Mouse (Mus musculus) cerebellum, adult 2 months (tissue): Measurements from ENCODE around the gene Agpat1. TPM values are rescaled to one million over a fixed set of nuclear protein-coding genes. Genes with fewer than 3 reads are reported as not detected.

Experiments used
- DNase-seq, 2 experiments: peaks; one replicate each; pipeline ENCODE4 v3.0.0; 2021
- H3K27ac ChIP-seq: fragments of 200-500 bp; 2 replicates; pipeline ENCODE4 v1.5.1; 2012; ENCODE audit warnings: low read length, control low read depth, inconsistent platforms; ENCODE audit not compliant: insufficient read depth
- H3K27me3 ChIP-seq: fragments of 200-500 bp; 2 replicates; pipeline ENCODE4 v1.6.1; 2012; ENCODE audit warnings: inconsistent platforms, mild to moderate bottlenecking, low read length, moderate library complexity; ENCODE audit not compliant: control insufficient read depth, insufficient read depth
- H3K4me1 ChIP-seq: fragments of 200-500 bp; 2 replicates; pipeline ENCODE4 v1.6.1; 2011; ENCODE audit warnings: low read length; ENCODE audit not compliant: control insufficient read depth, insufficient read depth
- H3K4me3 ChIP-seq: fragments of 200-500 bp; replicated peaks from 2 replicates; pipeline ENCODE3; 2011; ENCODE audit warnings: mild to moderate bottlenecking, low read depth, low read length, control low read depth; ENCODE audit not compliant: insufficient read depth
- CTCF ChIP-seq: fragments of 200-500 bp; IDR thresholded peaks from 2 replicates; pipeline ENCODE4 v1.5.1; 2011; ENCODE audit warnings: low read depth, mild to moderate bottlenecking, control low read depth, low read length, moderate library complexity, borderline replicate concordance; ENCODE audit not compliant: insufficient read depth
- POLR2A ChIP-seq: fragments of 200-500 bp; IDR thresholded peaks from 2 replicates; pipeline ENCODE4 v1.6.1; 2011; ENCODE audit warnings: low read length, control low read depth, borderline replicate concordance; ENCODE audit not compliant: insufficient read depth
- WGBS: fragments of 180-500 bp; shearing (Covaris S2); methylation state at CpG from one replicate; pipeline ENCODE4 v1.1.7; 2018; 5-methylcytosine and 5-hydroxymethylcytosine counted together
- polyA plus RNA-seq: library from polyadenylated mRNA; depleted of rRNA; stranded (reverse); fragments of >200 nt; gene quantifications from 2 replicates; pipeline ENCODE4 v1.2.3, GENCODE M21; 2012

The Agpat1 gene
- polyA plus RNA-seq, 1 experiment: 172 TPM

DNA sequence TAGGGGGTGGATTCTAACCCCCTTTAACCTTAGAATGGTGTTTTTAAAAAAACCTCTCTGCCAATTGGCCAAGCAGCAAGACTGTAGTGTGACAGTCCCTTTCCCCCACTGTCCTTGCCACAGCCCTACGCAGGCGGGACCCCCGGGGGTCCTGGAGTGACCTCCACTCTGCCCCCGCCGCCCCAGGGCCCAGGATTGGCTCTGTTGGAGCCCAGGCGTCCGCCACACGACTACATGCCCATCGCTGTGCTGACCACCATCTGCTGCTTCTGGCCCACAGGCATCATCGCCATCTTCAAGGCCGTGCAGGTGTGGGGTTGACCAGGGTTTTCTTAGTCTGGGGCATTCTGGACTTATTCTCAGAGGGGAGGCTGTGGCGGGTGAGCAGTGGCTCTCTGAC, 27.6 kb downstream of the Agpat1 start:
- WGBS: 5% methylated on average over 12 of the region's 12 CpGs
- peak; percentile 61 to 65 for DNase-seq
- Histone ChIP-seq H3K27ac (peak overlapping the region; percentile 97), H3K27me3 (no peaks in the 10 kb centered on the region), H3K4me1 (peaks cover 9% of the 10 kb centered on the region; the same call in 1 of the 2 replicates), H3K4me3 (peak overlapping the region; percentile 79)
- no peak for TF ChIP-seq POLR2A
- no peak for TF ChIP-seq CTCF

DNA sequence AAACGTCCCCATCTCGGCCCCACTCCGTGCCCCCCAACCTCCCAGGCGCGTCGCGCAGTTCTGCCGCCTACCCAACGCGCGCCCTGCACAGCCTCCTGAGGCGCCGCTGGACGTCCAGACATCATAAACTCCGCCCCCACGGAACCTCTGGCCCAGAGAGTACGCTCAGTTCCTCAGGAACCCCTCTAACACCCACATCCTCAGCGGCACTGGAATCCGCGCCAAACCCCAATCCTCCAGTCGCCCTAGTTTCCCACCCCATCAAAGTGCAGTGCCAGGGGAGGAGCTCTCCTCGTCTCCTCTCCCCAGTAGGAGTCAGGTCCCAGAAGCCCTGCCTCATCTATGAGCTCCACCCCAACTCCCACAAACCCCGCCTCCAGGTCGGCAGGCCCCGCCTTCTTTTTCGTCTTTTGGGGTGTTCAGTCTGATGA, 28.2 kb downstream of the Agpat1 start:
- WGBS: 3% methylated on average over 26 of the region's 26 CpGs
- Histone ChIP-seq H3K4me1 (peaks cover 14% of the 10 kb centered on the region), H3K27ac (peak overlapping the region; percentile 97), H3K4me3 (peak overlapping the region; percentile 79), H3K27me3 (no peaks in the 10 kb centered on the region)
- DNase-seq: peak; percentile 89 to 90
- TF ChIP-seq POLR2A (peak; percentile 39; the same call in 1 of the 2 replicates), CTCF (no peak)

- WGBS: 60% methylated on average over 2 of the region's 2 CpGs
- TF ChIP-seq CTCF: no peak
- peak; percentile 21; the same call in 1 of the 2 replicates for TF ChIP-seq POLR2A
- Histone ChIP-seq H3K4me1 (peaks cover 37% of the 10 kb centered on the region), H3K4me3 (no peak overlapping the region), H3K27ac (no peak overlapping the region), H3K27me3 (no peaks in the 10 kb centered on the region)
- no peak for DNase-seq
These were observed 31.6 kb downstream of the Agpat1 start for GRCm38 (mm10) chr17:34635671-34636070.

DNA sequence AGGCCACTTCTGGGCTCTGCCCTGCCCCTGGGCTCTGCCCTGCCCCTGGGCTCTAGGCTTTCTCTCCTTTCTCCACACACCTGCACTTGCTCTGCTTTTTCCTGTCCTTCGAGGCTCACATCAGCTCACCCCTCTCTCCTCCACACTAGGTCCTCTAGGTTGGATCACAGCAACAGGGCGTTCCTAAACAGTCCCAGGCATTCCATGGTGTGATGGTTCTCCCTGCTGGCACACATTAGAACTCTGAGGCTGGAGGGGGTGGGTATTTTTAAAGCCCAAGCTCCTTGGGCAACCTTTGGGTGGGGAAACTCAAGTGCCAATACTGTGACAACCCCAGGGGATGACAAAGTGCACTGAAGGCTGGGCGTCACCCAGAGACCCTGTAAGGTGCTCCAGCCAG, 33.4 kb downstream of the Agpat1 start:
- H3K27ac ChIP-seq: 0 out of 2 replicates have a peak overlapping the region, but pooled peaks have one; percentile 27
- no peak overlapping the region for H3K4me3 ChIP-seq
- no peak for TF ChIP-seq POLR2A
- no peak for TF ChIP-seq CTCF
- no peaks in the 10 kb centered on the region for H3K27me3 ChIP-seq
- H3K4me1 ChIP-seq: peaks cover 50% of the 10 kb centered on the region
- peak in 1 of 2 experiments; percentile 36 for DNase-seq
- 44% methylated on average over 3 of the region's 3 CpGs for WGBS

DNA sequence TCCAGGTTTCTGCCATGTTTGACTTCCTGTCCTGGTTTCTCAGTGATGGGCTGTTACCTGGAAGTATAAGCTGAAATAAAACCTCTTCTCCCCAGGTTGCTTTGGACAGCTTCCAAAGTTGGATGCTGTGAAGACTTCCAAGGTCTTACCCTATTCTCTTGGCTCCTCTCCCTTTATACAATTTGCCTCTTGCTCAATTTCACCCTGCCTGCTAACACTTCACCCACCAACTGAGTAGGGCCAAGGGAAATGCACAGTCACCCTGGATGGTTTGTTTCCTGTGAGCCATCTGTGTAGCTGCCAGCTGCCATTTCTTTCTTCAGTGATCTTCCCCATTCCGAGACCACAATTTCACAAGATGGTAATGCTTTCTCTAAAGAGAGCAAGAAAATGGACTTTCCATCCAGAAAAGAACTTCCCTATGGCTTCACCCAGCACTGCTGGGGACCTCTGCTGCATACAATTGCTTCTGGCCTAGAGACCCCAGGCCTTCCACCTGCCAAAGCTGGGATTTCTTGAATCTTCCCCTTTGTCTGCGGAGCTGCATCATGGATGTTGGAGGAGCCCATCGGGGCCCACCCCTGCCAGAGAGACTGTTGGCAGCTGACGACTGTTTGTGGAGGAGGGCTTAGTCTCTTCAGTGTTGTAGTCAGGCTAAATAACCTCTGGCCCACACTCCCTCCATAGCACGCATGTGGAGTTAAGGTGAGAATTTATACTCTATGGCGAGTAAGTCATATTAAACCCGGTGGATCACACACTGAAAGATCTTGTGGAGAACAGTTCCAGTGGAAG, 35.6 kb downstream of the Agpat1 start:
- H3K4me1 ChIP-seq: peaks cover 54% of the 10 kb centered on the region
- no peaks in the 10 kb centered on the region for H3K27me3 ChIP-seq
- 51% methylated on average over 7 of the region's 7 CpGs for WGBS
- peak overlapping the region; percentile 98 for H3K27ac ChIP-seq
- TF ChIP-seq CTCF: no peak
- no peak overlapping the region for H3K4me3 ChIP-seq
- DNase-seq: peak; percentile 44 to 52

DNA sequence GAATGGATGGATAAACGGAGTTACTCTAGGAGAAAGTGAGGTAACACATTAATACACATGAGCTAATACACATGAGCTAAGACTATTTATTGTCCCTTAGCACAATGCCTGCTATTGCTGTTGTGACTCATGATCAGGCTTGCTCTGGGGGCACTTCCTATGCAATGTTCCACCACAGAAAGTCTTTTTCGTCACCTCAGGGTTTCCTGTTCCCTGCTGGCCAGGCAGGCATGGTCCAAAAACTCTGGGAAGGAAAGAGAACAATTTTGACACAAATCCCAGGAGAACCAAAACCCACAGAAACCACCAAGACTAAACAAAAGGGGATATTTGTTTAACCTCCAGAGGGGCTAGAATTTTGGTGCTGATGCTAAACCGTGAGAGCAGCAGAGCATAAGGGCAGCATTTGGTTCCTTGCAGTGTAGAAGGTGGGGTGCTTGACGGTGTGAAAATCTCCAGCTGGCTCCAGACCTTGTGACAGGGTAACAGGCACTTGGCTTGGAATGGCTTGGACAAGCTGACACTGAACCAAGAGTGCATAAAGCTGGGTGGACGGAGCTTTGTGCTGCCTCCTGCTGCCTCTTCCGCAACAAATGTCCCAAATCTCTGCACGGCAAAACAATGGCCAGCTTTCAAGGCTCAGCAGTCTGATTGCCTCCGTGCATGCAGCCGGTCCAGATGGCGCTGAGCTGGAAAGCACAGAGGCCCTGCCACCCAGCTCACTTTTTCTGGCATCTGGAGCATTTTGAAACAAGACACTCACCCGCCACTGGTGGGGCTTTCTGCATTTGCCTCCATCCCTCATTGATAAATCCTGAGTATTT, 36.9 kb downstream of the Agpat1 start:
- TF ChIP-seq CTCF: peak; percentile 49; the same call in 1 of the 2 replicates
- peak; percentile 57; the same call in 1 of the 2 replicates for TF ChIP-seq POLR2A
- H3K27ac ChIP-seq: peak overlapping the region; percentile 98
- peak overlapping the region; percentile 25 for H3K4me3 ChIP-seq
- 2% methylated on average over 11 of the region's 11 CpGs for WGBS
- peaks cover 49% of the 10 kb centered on the region for H3K4me1 ChIP-seq
- DNase-seq: peak; percentile 88 to 97
- H3K27me3 ChIP-seq: no peaks in the 10 kb centered on the region

- TF ChIP-seq CTCF (no peak), POLR2A (no peak)
- peak overlapping the region; percentile 76 for H3K27ac ChIP-seq
- no peaks in the 10 kb centered on the region for H3K27me3 ChIP-seq
- WGBS: 69% methylated on average over 3 of the region's 3 CpGs
- peaks cover 49% of the 10 kb centered on the region for H3K4me1 ChIP-seq
- peak; percentile 16 to 28 for DNase-seq
- H3K4me3 ChIP-seq: no peak overlapping the region
These were observed 37.9 kb downstream of the Agpat1 start for GRCm38 (mm10) chr17:34641945-34642344.

GRCm38 (mm10) chr17:34643379-34643778, 39.3 kb downstream of the Agpat1 start:
- Histone ChIP-seq H3K27me3 (no peaks in the 10 kb centered on the region), H3K4me3 (no peak overlapping the region), H3K4me1 (peaks cover 43% of the 10 kb centered on the region), H3K27ac (peak overlapping the region; percentile 17; the same call in 1 of the 2 replicates)
- TF ChIP-seq CTCF: no peak
- no peak for TF ChIP-seq POLR2A
- WGBS: 75% methylated on average over 4 of the region's 4 CpGs
- peak in 1 of 2 experiments; percentile 23 for DNase-seq
